Mouse (Mus musculus): ENCODE results near the gene Spg11. TPM values are rescaled to one million over a fixed set of nuclear protein-coding genes. Genes with fewer than 3 reads are reported as not detected.

Gene Spg11
- polyA plus RNA-seq, 1 experiment, result 4.2 TPM

GRCm38 (mm10) chr2:122143111-122143510 is 24.9 kb upstream of the Spg11 start:
- H3K4me3 ChIP-seq (ENCODE audit: insufficient read depth, poor library complexity, severe bottlenecking), result no peak overlapping the region
- TF ChIP-seq MYOD1 (IDR thresholded peaks at IDR 0.05; ENCODE audit: control insufficient read depth, insufficient read length, low read depth) (no peak), USF1 (IDR thresholded peaks at IDR 0.05; ENCODE audit: low read depth) (no peak), MAX (IDR thresholded peaks at IDR 0.05) (no peak), CEBPB (IDR thresholded peaks at IDR 0.05; ENCODE audit: low read depth) (no peak), MYOG (IDR thresholded peaks at IDR 0.05; ENCODE audit: control insufficient read depth, extremely low read depth, insufficient read length) (no peak), FOSL1 (IDR thresholded peaks at IDR 0.05; ENCODE audit: insufficient read depth, low read length, poor library complexity, severe bottlenecking) (no peak), CTCF (IDR thresholded peaks at IDR 0.05; ENCODE audit: control insufficient read depth, insufficient read depth, insufficient read length) (no peak)
- peaks cover 6% of the 10 kb centered on the region for H3K79me2 ChIP-seq (ENCODE audit: control insufficient read depth, insufficient read depth)
- no peak overlapping the region for H3ac ChIP-seq (ENCODE audit: control insufficient read depth, insufficient read length, low read depth)
- no peaks in the 10 kb centered on the region for H3K36me3 ChIP-seq (ENCODE audit: control insufficient read depth, insufficient read depth)
- peaks cover 1% of the 10 kb centered on the region for H3K79me3 ChIP-seq (ENCODE audit: low read depth)
- H3K27me3 ChIP-seq (ENCODE audit: control insufficient read depth, insufficient read depth, insufficient read length), result no peaks in the 10 kb centered on the region

DNA sequence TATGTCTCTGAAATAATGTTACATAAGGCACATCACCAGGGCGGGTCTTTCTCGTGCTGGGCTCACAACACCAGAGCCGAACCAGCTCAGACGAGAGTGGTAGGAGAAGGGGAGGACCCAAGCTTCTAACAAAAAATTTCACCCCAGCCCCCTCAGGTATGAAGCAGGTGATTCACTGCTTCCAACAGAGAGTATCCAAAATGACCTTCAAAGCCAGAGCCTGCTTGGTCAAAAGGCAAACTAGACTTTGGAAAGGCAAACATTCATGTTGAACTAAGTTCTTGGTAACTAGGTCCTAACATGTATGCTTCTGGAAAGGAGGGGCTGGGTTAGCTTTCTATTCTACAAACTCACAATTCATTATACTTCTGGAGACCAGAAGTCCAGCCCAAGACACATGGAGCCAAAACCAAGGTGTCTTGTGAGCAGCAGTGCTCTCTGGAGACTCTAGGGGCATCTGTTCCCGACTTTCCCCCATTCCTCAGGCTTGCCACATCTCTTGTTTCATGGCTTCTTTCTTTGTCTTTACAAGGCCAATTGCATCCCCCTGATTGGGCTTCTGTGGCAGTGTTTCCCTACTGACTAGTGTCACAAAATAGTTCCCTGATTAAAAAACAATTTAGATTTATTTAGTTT is 23.3 kb upstream of the Spg11 start:
- Histone ChIP-seq H3K79me3 (ENCODE audit: low read depth) (no peaks in the 10 kb centered on the region), H3ac (ENCODE audit: control insufficient read depth, insufficient read length, low read depth) (no peak overlapping the region), H3K4me3 (ENCODE audit: insufficient read depth, poor library complexity, severe bottlenecking) (no peak overlapping the region), H3K36me3 (ENCODE audit: control insufficient read depth, insufficient read depth) (no peaks in the 10 kb centered on the region), H3K79me2 (ENCODE audit: control insufficient read depth, insufficient read depth) (no peaks in the 10 kb centered on the region), H3K27me3 (ENCODE audit: control insufficient read depth, insufficient read depth, insufficient read length) (no peaks in the 10 kb centered on the region)
- TF ChIP-seq MYOD1 (IDR thresholded peaks at IDR 0.05; ENCODE audit: control insufficient read depth, insufficient read length, low read depth) (no peak), FOSL1 (IDR thresholded peaks at IDR 0.05; ENCODE audit: insufficient read depth, low read length, poor library complexity, severe bottlenecking) (no peak), CEBPB (IDR thresholded peaks at IDR 0.05; ENCODE audit: low read depth) (no peak), USF1 (IDR thresholded peaks at IDR 0.05; ENCODE audit: low read depth) (no peak), MAX (IDR thresholded peaks at IDR 0.05) (no peak), MYOG (IDR thresholded peaks at IDR 0.05; ENCODE audit: control insufficient read depth, extremely low read depth, insufficient read length) (no peak), CTCF (IDR thresholded peaks at IDR 0.05; ENCODE audit: control insufficient read depth, insufficient read depth, insufficient read length) (no peak)

DNA sequence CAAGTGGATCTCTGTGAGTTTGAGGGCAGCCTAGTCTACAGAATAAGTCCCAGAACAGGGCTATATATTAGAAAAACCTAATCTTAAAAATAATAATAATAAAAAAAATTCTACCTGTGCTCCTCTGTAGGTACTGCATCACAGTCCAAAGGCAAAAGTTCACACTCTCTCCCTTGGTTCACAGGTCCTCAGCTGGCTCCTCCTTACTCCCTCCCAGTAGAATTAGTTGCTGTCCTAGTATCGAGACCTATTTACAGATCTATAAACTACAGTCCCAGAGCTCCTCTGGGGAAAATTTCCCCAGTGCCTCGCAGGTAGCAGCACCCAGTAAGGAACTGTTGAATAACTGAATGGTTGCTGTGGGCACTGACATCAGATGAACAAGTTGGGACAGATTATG is 22.6 kb upstream of the Spg11 start:
- H3K79me2 ChIP-seq (ENCODE audit: control insufficient read depth, insufficient read depth), result no peaks in the 10 kb centered on the region
- TF ChIP-seq CEBPB (IDR thresholded peaks at IDR 0.05; ENCODE audit: low read depth) (no peak), MYOG (IDR thresholded peaks at IDR 0.05; ENCODE audit: control insufficient read depth, extremely low read depth, insufficient read length) (no peak), MYOD1 (IDR thresholded peaks at IDR 0.05; ENCODE audit: control insufficient read depth, insufficient read length, low read depth) (no peak), CTCF (IDR thresholded peaks at IDR 0.05; ENCODE audit: control insufficient read depth, insufficient read depth, insufficient read length) (no peak), FOSL1 (IDR thresholded peaks at IDR 0.05; ENCODE audit: insufficient read depth, low read length, poor library complexity, severe bottlenecking) (no peak), USF1 (IDR thresholded peaks at IDR 0.05; ENCODE audit: low read depth) (no peak), MAX (IDR thresholded peaks at IDR 0.05) (no peak)
- no peak overlapping the region for H3K4me3 ChIP-seq (ENCODE audit: insufficient read depth, poor library complexity, severe bottlenecking)
- no peaks in the 10 kb centered on the region for H3K27me3 ChIP-seq (ENCODE audit: control insufficient read depth, insufficient read depth, insufficient read length)
- no peaks in the 10 kb centered on the region for H3K36me3 ChIP-seq (ENCODE audit: control insufficient read depth, insufficient read depth)
- H3ac ChIP-seq (ENCODE audit: control insufficient read depth, insufficient read length, low read depth), result no peak overlapping the region
- no peaks in the 10 kb centered on the region for H3K79me3 ChIP-seq (ENCODE audit: low read depth)

DNA sequence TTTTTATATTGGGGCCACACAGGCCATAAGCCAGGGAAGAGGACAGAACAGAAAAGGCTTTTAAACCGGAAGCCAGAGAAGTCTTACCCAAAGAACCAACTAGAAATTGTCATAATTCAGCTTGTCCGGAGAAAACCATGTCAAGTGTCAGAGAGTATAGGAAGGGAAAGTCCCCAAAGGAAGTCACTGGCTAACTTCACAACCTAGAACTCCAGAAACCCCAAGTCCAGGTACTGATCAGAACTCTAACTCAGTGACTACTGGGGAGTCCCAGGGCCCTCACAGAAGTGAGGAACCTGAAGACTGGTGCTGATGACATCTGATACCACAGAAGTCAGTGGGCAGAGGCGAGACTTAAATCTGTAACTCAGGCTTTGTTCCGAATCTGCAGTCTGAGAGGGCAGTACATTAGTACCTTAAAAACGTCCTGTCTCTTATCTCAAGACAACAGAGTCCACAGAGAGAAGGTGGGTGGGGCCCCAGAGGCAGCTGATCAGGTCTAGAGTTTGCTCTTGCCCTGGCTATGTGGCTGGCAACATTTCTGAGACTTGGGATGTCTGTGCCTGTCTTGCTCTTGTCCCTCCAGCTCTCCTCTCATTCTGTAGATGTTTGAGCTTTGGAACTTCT is 19.8 kb upstream of the Spg11 start:
- no peaks in the 10 kb centered on the region for H3K79me3 ChIP-seq (ENCODE audit: low read depth)
- no peak for TF ChIP-seq MYOD1 (IDR thresholded peaks at IDR 0.05; ENCODE audit: control insufficient read depth, insufficient read length, low read depth)
- TF ChIP-seq FOSL1 (IDR thresholded peaks at IDR 0.05; ENCODE audit: insufficient read depth, low read length, poor library complexity, severe bottlenecking), result no peak
- no peak for TF ChIP-seq MYOG (IDR thresholded peaks at IDR 0.05; ENCODE audit: control insufficient read depth, extremely low read depth, insufficient read length)
- TF ChIP-seq CTCF (IDR thresholded peaks at IDR 0.05; ENCODE audit: control insufficient read depth, insufficient read depth, insufficient read length), result no peak
- no peak for TF ChIP-seq USF1 (IDR thresholded peaks at IDR 0.05; ENCODE audit: low read depth)
- H3K4me3 ChIP-seq (ENCODE audit: insufficient read depth, poor library complexity, severe bottlenecking), result no peak overlapping the region
- no peaks in the 10 kb centered on the region for H3K36me3 ChIP-seq (ENCODE audit: control insufficient read depth, insufficient read depth)
- no peak overlapping the region for H3ac ChIP-seq (ENCODE audit: control insufficient read depth, insufficient read length, low read depth)
- no peaks in the 10 kb centered on the region for H3K79me2 ChIP-seq (ENCODE audit: control insufficient read depth, insufficient read depth)
- no peaks in the 10 kb centered on the region for H3K27me3 ChIP-seq (ENCODE audit: control insufficient read depth, insufficient read depth, insufficient read length)

DNA sequence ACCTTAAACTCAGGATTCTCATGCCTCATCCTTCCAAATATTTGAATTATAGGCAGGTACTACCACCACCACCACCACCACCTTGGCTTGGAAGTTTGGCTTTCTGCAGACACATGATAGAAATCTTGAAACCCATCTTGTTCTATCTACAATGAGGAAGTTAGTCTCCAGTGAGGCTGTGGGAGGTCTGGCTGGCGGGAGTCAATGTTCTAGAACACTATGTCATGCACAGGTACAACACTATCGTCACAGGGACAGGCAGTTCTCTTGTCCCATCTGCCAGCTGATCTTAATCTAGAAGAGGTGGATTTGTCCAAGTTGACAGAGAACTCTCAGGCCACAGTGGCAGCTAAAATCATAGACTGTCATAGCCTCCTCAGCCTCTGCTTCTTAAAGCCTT is 14.4 kb upstream of the Spg11 start:
- Histone ChIP-seq H3K79me2 (ENCODE audit: control insufficient read depth, insufficient read depth) (no peaks in the 10 kb centered on the region), H3K79me3 (ENCODE audit: low read depth) (no peaks in the 10 kb centered on the region), H3K27me3 (ENCODE audit: control insufficient read depth, insufficient read depth, insufficient read length) (no peaks in the 10 kb centered on the region), H3K4me3 (ENCODE audit: insufficient read depth, poor library complexity, severe bottlenecking) (no peak overlapping the region), H3ac (ENCODE audit: control insufficient read depth, insufficient read length, low read depth) (no peak overlapping the region), H3K36me3 (ENCODE audit: control insufficient read depth, insufficient read depth) (no peaks in the 10 kb centered on the region)
- TF ChIP-seq CEBPB (IDR thresholded peaks at IDR 0.05; ENCODE audit: low read depth) (no peak), FOSL1 (IDR thresholded peaks at IDR 0.05; ENCODE audit: insufficient read depth, low read length, poor library complexity, severe bottlenecking) (no peak), USF1 (IDR thresholded peaks at IDR 0.05; ENCODE audit: low read depth) (no peak), MAX (IDR thresholded peaks at IDR 0.05) (no peak), MYOD1 (IDR thresholded peaks at IDR 0.05; ENCODE audit: control insufficient read depth, insufficient read length, low read depth) (no peak), MYOG (IDR thresholded peaks at IDR 0.05; ENCODE audit: control insufficient read depth, extremely low read depth, insufficient read length) (no peak), CTCF (IDR thresholded peaks at IDR 0.05; ENCODE audit: control insufficient read depth, insufficient read depth, insufficient read length) (no peak)

Measured in C2C12 (cell line).